Mouse (Mus musculus) testis, adult 10 weeks (tissue): ENCODE results near the gene Olfr615. TPM values are rescaled to one million over a fixed set of nuclear protein-coding genes. Genes with fewer than 3 reads are reported as not detected.

ENCODE experiments used
- polyA plus RNA-seq: library from polyadenylated mRNA; stranded (reverse); fragments of 350-450 nt; fragmentation: Illumina TruSeq; extraction: RNeasy Lipid Tissue Mini Kit (QIAGEN cat#74804); gene quantifications from one replicate; pipeline ENCODE4 v1.2.3, GENCODE M21; 2014; ENCODE audit warnings: low read depth, low replicate concordance

The Olfr615 gene
- polyA plus RNA-seq: not detected

DNA sequence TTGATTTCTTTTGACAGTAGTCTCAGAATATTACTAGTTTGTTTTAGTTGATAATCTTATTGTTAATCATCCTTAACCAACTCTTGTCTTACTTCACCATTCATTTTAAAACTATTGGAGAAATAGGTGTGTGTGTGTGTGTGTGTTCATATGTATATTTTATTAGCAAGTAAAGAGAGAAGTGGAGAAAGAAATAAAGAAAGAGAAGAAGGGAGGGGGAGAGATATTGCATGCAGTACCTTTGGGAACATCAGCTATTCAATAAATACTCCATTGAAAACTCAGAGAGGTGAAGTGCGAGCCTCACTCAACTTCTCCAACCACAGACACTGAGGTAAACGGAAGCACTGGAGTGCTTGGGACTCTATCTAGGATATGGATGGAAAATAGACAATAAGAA, at the start of gene Olfr615:
Gene Olfr615, plus strand, starts transcription at position 301 of the 400 bp plus-strand sequence.

GRCm38 (mm10) chr7:103512022-103512421, 43.9 kb upstream of the Olfr615 start, which contains the start of gene Olfr610:
TSS of gene Olfr610 (minus strand) at chr7:103512122.

GRCm38 (mm10) chr7:103520746-103521145, 35.1 kb upstream of the Olfr615 start, which contains the start of gene Olfr611:
TSS of gene Olfr611 (minus strand) at chr7:103520846.

DNA sequence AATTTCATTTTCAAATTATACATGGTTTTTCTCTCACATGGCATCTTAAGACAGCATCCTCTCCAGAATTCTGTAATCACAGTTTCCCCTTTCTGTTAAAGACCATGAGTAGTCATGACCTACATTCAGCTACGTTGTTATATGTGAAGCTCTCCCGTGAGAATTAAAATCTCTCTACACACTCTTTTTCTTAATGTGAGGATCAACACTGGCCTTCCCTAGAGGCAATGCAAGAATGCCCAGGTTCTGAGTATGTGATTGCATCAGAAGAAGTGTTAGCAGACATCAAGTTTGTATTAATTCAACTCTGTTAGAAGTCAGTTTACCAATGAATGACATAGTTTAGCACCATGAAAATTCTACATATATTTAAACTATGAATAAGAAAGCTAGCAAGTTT, 13.3 kb upstream of the Olfr615 start, which contains the start of gene Olfr612:
Gene Olfr612, minus strand, starts transcription at position 101 of the 400 bp plus-strand sequence.

GRCm38 (mm10) chr7:103547774-103548173, 8.1 kb upstream of the Olfr615 start, which contains the start of gene Olfr613:
TSS of gene Olfr613 (plus strand) at chr7:103548074.

DNA sequence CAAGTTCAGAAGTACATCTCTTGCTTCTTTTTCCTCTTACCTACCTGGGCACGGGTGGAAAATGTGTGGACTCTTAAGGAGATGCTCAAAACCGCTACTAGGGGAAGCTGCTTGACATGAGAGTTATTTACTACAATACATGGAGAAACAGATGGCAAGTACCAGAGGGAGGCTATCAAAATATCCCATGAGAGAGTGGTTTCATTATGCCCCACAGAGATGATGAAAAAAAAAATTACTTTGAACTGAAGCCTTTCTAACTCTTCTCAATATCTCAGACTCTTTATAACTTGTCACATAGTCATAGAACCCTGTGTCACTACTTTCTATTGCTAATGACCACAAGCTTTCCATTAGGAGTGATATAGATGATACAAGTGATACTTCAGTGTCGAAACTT, 13.2 kb downstream of the Olfr615 start, which contains the start of gene Olfr616:
Gene Olfr616, minus strand, starts transcription at position 101 of the 400 bp plus-strand sequence.

DNA sequence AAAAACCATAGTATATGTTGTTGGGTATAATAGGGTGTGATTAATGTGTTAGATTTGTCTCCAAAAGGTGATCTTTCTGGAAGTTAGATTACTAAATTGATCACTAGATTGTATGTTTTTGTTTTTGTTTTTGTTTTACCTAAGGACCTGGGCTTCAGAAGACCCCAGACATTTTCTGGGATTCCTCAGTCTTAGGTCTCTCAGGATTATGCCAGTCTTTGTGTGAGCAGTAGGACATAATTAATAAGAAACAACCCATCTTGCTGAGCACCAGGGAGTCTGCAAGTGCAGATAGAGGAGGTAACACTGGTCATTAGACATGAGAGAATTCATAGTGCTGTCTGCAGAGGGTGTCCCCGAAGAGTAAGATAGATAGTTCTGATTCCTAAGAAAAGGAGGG, 16.9 kb downstream of the Olfr615 start, which contains the start of gene Olfr617:
Gene Olfr617, plus strand, starts transcription at position 301 of the 400 bp plus-strand sequence.

DNA sequence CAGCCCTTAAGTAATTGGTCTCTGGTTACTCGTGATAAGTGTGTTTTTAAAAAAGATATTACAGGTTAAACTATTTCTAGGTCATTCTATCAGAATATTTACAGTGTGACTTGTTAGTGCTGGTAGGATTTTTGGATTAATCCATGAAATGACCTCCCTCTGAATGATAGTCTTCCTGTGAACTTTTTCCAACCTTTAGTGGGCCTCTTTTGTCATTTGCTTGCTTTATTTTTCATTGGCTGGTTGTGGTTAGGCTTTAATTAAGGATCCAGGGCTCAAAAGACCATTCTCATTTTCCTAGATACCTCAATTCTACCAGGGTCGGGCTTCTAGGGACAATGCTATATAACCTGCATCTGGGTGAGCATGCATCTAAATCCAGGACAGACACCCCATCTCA, 33.9 kb downstream of the Olfr615 start, which contains the start of gene Olfr618:
Gene Olfr618, plus strand, starts transcription at position 301 of the 400 bp plus-strand sequence.

GRCm38 (mm10) chr7:103600275-103600674, 44.4 kb downstream of the Olfr615 start, which contains the start of gene Olfr619:
TSS of gene Olfr619 (plus strand) at chr7:103600575.

GRCm38 (mm10) chr7:103612434-103612833, 56.6 kb downstream of the Olfr615 start, which contains the start of gene Olfr620:
TSS of gene Olfr620 (minus strand) at chr7:103612534.

Other genes with a start within 250 kb of the Olfr615 start
- not detected for gene Olfr597, start 239.8 kb upstream of the Olfr615 start, polyA plus RNA-seq
- not detected for gene Olfr598, start 232.5 kb upstream of the Olfr615 start, polyA plus RNA-seq
- gene Olfr599, start 220.2 kb upstream of the Olfr615 start, polyA plus RNA-seq: not detected
- not detected for gene Olfr600, start 206.4 kb upstream of the Olfr615 start, polyA plus RNA-seq
- not detected for gene Olfr601, start 193.4 kb upstream of the Olfr615 start, polyA plus RNA-seq
- gene Olfr603, start 169.9 kb upstream of the Olfr615 start, polyA plus RNA-seq: not detected
- gene Usp17lc, start 141.0 kb upstream of the Olfr615 start, polyA plus RNA-seq: not detected
- gene Olfr605, start 110.6 kb upstream of the Olfr615 start, polyA plus RNA-seq: not detected
- gene Olfr606, start 107.0 kb upstream of the Olfr615 start, polyA plus RNA-seq: not detected
- gene Olfr607, start 91.9 kb upstream of the Olfr615 start, polyA plus RNA-seq: not detected
- not detected for gene Olfr608, start 86.2 kb upstream of the Olfr615 start, polyA plus RNA-seq
- not detected for gene Olfr609, start 58.0 kb upstream of the Olfr615 start, polyA plus RNA-seq
- not detected for gene Olfr610, start 44.0 kb upstream of the Olfr615 start, polyA plus RNA-seq
- gene Olfr611, start 35.2 kb upstream of the Olfr615 start, polyA plus RNA-seq: not detected
- gene Olfr612, start 13.4 kb upstream of the Olfr615 start, polyA plus RNA-seq: not detected
- gene Olfr613, start 8.0 kb upstream of the Olfr615 start, polyA plus RNA-seq: not detected
- gene Olfr616, start 13.1 kb downstream of the Olfr615 start, polyA plus RNA-seq: 0.38 TPM
- gene Olfr617, start 17.0 kb downstream of the Olfr615 start, polyA plus RNA-seq: not detected
- not detected for gene Olfr618, start 34.0 kb downstream of the Olfr615 start, polyA plus RNA-seq
- gene Olfr619, start 44.5 kb downstream of the Olfr615 start, polyA plus RNA-seq: not detected
- gene Olfr620, start 56.5 kb downstream of the Olfr615 start, polyA plus RNA-seq: not detected
- gene Olfr622, start 86.6 kb downstream of the Olfr615 start, polyA plus RNA-seq: not detected
- gene Olfr623, start 107.6 kb downstream of the Olfr615 start, polyA plus RNA-seq: not detected
- 0.06 TPM for gene Olfr624, start 115.1 kb downstream of the Olfr615 start, polyA plus RNA-seq
- gene Olfr625-ps1, start 126.6 kb downstream of the Olfr615 start, polyA plus RNA-seq: not detected
- not detected for gene Olfr243, start 158.6 kb downstream of the Olfr615 start, polyA plus RNA-seq
- gene Olfr628, start 174.3 kb downstream of the Olfr615 start, polyA plus RNA-seq: not detected
- gene Olfr629, start 188.9 kb downstream of the Olfr615 start, polyA plus RNA-seq: not detected
- gene Olfr630, start 201.3 kb downstream of the Olfr615 start, polyA plus RNA-seq: not detected
- not detected for gene Olfr69, start 215.5 kb downstream of the Olfr615 start, polyA plus RNA-seq
- not detected for gene Olfr68, start 223.6 kb downstream of the Olfr615 start, polyA plus RNA-seq
- gene Olfr67, start 235.7 kb downstream of the Olfr615 start, polyA plus RNA-seq: not detected